Mouse (Mus musculus) cerebellum, adult 11-12 months (tissue): Measurements from ENCODE around the gene Tgfbi.

ENCODE experiments used
- DNase-seq: peaks from one replicate; pipeline ENCODE4 v3.0.0; 2022

Tgfbi gene

DNA sequence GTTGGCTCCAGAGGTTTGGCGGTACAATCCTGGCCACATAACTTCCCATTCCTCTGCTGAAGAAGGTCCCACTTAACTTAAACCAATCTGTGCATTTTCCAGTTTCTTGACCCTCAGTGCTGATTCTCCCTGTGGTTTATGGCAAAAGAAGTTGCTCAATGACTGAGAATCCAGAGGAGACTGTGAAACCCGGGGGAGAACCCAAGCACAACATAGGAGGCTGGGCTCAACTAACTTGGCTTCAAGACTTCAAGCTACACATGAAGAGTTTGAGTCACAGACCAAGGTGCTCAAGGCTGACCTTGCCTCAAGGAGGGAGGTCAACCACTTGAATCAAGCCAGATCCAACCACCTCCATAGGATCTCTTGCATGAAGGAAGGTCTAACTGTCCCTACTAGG is 9.8 kb upstream of the Tgfbi start:
- no peak for DNase-seq

DNA sequence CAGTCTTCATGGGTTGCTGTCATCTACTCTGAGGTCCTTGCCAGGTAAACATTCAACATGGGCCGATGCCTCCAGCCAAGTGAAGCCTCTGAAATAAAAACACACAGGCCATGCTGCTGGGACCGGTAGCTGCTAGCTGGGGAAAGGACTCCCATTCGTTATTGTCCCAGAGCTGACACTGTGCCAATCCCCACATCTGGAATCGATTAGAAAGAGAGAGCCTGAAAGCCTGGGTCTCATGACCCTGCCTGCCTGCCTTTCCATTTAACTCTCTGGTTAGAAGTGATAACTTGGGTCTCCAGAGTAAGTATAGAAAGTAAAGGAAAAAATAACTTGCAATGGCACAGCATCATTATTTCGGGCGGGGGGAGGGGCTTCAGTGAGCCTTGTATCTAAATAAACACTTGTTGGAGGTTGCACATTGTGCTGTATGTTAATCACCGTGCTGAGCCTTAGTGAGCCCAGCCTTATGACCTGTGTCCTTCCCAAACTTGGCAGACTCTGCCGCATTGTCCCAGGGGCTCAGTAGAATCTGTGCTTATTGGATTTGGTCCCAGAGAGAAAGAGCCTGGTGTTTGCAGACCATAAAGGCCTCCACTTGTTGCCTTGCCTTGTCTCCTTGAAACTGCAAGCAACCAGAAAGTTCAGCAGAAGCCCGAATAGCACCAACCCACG is 9.0 kb upstream of the Tgfbi start:
- DNase-seq: peak; percentile 24

DNA sequence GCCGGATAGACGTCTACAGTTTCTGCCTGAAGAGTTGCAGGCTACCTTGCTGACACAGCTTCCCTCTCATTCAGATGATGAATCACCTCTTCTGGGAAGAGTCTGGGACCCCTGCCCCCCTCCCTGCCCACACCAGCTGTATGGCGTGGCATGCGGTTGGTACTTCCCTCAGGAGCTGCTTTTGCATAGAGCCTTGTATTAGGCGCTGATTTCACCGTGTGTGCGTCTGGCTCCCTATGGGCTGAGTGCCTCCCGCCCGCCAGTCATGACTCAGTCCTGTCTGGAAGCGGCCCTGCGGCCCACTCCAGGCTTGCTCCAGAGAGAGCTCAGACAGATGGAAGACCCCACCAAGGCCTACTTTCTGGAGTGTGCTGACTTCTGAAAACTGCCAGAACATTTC is 8.1 kb upstream of the Tgfbi start:
- DNase-seq: no peak

DNA sequence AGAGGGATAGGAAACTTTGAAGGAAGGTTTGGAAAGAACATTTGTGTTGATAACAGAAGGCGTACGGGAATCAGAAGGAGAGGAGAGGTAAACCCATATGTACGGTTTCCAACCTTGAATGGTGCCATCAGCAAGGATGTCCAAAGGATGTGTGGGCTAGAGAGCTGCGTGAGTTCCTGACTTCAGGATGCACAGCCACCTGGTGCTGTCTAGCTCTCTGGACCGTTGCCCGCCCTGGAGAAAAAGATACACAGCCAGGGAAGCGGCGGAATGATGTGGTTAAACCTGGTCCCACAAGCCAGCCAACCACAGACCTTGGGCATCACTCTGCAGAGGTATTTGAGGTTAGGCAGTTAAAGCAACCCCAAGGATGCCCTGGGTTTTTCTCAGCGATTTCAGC is 3.8 kb upstream of the Tgfbi start:
- peak; percentile 81 for DNase-seq

DNA sequence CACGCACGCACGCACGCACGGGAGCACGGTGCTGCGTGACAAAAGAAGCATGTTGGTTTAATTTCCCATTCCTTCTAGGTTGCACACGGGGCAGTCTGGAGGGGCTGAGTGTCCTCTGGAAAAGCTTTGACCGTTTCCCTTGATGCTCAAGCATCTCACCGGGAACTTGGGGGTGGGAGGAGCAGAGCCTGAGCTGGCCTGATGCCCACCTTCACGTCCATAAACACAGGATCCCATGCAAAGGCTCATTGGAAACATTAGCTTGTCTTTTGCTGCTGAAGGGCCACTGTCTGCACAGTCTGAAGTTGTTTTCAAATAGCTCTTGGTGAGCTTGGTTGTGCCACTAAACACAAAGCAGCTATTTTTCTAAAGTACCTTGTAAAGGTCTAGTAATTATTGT is 2.6 kb upstream of the Tgfbi start:
- no peak for DNase-seq

DNA sequence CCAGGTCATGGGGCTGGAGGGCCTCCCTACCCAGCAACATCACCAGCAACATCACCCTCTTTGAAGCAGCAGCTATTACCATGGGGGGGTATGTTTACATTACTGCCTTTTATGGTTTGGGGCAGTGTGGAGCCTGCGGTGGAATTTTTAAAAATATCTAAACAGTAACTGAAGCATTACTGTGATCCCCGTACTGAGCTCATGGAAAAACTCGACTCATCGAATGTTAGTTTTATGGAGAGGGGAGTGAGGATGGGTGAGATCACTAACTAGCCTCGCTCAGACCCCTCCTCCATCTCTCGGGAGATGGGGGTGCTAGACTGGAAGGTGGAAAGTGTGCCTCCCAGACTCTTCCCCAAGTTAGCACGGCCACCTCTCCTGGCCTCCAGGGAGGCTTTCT is 2.1 kb upstream of the Tgfbi start:
- no peak for DNase-seq

DNA sequence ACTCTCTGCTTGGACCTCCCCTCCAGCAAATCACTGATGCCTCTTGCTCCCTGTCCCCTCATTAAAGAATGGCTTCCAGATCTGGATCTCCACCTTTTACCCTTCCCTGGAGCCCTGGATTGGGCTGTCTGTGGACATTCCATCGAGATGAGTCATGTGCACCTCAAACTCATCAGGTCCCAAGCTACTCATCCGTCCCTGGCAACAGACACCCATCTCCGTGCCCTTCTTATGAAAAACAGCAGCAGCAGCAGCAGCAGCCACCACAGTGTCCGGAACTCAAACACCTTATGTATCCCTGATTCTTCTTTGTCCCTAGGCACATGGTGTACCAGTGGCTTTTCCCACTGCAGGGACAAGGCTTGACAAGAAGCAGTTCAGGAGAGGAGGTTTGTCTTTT is 1.5 kb upstream of the Tgfbi start:
- no peak for DNase-seq

DNA sequence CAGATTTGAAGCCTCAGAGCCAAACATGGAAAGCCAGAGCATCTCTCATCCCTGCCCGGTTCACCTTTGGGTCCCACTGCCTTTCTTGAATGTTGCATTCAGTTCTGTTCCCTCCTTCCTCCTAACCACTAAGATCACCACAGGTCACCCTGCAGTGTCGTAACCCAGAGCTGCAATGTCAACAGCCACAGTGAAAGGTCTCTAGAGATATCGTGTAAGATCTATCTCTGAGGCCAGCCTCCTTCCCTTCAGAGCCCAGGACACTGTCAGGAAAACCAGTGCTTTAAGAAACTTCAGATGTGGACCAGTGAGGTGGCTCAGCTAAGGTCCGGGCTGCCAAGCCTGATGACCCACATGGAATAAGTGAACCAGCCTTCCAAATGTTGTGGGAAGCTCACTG is 1.8 kb downstream of the Tgfbi start:
- DNase-seq: no peak

DNA sequence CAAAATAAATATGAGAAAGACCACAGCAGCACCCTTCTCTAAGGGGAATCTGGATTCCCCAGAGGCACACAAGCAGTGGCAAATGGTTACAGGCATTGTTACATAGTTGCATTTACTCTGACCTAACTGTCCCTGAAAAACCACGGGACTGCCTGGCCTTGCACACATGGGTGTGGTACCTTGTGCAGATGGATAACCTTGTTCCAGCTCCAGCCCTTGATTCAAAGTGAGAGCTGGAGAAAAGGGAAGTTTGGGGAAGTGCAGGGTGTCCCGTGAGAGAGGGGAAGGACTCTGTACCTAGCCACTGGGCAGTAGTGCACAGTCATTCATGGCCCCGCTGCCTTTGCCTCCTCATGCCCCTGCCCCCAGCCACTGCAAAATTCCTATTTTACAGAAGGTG is 2.4 kb downstream of the Tgfbi start:
- DNase-seq: no peak

DNA sequence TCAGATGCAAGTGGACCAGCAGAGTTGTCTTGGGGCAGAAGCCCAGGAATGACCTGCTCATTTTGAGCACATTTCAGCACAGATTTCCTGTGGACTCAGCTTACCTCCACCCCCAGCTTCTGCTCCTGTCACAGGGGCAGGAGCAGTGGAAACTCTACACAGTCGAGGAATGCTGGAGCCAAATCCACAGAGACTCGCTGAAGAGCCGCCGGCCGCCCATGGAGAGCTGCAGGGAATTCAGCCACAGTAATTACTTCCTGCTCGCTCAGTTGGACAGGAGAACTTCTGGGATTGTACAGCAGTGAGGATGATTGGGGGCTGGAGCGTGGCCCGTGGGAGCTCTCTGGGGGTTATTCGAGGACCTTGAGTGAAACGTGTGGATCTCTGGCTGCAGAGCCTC is 3.0 kb downstream of the Tgfbi start:
- no peak for DNase-seq

DNA sequence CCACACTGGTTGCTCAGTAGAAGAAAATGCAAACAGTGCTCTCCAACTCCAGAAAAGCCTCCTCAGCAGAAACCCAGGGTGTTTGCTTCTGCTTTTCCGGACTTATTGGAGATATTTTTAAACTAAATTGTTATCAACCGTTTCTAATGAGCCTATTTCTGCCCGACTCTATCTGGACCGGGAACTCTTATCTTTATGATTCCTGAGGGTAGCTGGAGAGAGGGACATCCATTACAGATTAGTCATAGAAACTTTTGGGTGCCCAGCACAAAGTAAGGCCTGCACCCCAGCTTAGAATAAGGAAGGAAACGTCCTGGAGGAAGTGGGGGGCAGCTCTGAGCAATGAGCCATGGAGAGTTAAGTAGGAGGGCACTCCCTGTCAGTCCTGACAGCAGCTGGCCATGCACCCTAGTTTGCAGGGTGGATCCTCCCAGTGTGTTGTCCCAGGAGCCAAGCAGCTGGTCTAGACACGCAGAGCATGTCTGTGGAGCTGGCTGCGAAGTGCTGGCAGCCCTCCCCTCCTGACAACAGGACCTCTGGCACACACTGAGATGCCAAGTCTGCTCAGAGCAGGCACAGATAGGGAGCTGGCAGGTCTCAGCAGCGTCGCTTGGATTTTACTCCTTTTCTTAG is 4.2 kb downstream of the Tgfbi start:
- DNase-seq: no peak

DNA sequence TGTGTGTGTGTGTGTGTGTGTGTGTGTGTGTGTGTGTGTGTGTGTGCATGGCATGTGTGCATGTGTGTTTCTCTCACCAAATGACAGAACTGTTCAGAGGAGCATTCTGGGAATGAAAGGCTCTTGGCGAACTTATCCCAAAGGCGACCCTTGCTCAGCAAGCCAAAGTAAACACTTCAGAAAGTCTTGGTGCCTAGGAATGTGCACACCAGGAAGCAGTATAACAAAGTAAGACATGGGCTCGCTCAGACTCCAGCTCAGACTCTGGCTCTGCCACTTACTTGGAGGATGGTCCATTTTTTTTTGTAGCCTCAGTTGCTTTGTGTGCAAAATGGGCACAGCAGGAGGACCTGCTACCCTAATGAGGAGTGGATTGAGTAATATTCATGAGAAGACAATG is 5.4 kb downstream of the Tgfbi start:
- DNase-seq: no peak

DNA sequence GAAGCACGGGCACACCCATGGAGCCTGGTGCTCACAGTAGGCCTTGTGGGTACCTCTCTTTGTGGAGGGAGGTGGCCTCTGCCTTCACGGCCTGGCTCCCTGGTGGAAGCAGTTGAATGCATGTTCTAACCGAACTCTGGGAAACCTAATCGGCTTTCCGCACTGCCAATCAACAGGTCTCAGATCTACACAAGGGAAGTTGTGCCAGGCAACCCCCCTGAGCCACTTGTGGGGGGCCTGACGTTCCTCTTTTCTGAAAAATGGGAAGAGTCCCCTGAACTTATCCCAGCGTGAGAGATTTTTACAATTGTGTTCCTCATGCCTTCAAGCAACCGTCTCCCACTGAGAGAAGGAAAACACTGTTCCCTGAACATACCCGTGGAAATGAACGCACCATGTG is 5.9 kb downstream of the Tgfbi start:
- DNase-seq: no peak

DNA sequence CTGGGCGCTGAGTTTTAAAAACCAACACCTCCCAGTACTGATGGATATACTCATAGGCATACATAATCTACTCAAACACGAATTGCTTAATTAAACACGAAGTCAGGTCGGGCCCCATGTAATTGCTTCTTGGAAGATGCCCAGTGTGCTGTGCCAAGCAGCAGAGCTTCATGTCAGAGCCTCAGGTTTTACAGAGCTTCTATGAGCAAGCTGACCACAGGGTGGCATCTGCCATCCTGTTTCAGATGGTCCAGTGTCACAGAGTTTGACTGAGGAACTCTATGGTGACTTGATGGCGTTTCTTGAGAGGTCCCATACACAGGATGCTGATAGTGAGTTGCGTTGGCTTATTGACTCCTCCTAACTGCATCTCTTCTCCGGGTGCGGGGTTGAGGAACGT is 6.5 kb downstream of the Tgfbi start:
- no peak for DNase-seq

DNA sequence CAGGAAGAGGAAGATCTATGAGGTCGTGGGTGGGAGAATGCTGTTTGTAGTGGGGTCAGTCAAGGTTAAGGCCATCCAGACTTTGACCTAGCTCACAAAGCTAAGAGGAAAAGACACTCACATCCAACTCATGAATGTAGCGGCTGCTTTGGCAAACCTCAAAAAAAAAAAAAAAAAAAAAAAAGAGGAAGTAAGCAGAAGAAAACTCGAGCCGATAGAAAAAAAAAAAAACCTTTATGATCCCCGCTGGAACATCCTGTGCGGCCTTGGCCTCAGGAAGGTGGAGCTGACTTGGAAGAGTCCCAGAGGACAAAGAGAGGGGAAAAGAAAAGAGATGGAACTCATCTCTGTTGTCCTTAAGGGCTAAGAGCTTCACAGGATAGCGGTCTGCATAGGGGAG is 7.1 kb downstream of the Tgfbi start:
- DNase-seq: no peak

DNA sequence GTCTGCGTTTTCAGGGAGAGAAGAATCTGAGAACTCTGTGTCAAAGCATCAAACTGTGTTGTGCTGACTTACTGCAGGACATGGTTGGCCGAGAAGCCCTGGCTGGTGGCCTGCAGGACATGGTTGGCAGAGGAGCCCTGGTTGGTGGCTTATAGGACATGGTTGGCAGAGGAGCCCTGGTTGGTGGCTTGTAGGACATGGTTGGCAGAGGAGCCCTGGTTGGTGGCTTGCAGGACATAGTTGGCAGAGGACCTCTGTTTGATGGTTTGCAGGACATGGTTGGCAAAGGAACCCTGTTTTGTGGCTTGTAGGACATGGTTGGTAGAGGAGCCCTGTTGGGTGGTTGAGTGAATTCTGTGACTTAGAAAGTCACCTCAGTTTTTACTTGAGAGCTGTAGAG is 7.9 kb downstream of the Tgfbi start:
- DNase-seq: no peak

DNA sequence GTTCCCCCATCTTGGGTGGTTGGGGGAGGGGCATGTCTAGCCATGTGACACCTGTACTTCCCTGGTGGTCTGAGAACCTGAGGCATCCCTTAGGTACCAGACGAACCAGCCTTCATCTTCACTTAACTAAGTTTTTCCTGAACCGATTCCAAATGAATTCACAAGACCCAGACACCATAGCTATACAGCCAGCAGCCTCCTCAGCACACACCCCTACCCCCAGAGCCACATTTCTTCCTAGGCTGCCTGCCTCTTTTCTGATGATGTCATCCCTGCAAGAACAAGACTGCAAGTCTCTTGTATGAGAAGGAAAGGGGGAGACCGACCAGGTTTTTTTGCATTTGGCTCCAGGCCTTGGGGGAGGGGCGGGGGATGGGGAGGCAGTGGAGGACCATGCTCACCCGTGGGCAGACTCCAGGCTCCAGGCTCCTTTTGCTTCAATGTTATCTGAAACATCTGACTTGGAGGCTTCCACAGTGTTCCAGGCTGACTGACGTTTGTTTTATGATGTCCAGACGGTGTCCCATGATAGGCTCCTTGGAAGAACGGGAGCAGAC is 13.0 kb downstream of the Tgfbi start:
- no peak for DNase-seq

DNA sequence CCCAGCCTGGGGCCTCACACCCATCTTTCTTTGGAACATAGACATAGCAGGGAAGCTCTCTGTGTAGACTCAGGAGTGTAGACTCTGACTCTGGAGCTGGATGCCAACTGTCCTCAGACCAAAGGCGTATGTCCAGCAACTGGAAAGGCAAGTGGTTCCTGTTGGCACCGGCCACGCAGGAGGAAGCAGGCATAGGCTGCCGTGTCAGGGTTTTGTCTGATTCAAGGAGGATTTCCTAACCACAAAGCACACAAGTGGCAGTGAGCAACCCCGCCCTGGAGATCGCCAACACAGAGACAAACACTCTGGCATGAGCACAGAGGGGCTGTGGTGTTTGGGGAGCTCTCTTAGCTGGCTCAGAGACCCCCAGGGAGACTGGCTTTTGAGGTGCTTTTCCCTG is 17.2 kb downstream of the Tgfbi start:
- DNase-seq: no peak

DNA sequence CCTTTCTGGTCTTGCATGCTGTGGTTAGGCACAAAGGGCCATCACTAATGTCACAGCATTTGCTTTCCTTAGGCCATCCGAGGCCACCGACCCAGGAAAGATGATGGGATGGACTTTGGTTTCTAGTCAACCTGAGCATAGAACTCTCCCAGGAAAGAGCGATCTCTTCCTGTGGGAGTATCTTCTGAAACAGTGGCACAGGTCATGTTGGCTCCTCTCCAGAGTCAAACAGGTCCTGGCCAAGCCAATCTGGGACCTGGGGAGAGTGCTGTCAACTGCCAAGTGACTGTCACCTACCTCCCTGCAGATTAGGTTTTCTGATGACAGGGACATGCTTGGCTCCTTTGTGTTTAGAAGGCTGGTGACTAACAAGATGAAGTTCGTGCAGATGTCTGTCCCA is 20.8 kb downstream of the Tgfbi start:
- DNase-seq: no peak

DNA sequence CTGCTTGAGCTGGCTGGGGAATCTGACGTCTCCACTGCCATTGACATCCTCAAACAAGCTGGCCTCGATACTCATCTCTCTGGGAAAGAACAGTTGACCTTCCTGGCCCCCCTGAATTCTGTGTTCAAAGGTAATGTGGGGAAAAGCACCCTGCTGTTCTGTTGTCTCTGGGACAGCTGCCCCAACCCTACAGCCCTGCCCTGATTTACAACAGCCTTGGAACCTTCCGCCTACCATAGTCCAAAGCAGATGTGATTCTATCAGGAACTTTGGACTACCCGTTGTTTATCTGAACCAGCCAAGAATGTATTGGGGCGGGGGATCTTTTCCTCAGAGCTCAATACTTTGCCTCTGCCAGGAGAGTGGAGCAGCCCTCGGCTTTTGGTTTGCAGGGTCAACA is 21.2 kb downstream of the Tgfbi start:
- DNase-seq: no peak

DNA sequence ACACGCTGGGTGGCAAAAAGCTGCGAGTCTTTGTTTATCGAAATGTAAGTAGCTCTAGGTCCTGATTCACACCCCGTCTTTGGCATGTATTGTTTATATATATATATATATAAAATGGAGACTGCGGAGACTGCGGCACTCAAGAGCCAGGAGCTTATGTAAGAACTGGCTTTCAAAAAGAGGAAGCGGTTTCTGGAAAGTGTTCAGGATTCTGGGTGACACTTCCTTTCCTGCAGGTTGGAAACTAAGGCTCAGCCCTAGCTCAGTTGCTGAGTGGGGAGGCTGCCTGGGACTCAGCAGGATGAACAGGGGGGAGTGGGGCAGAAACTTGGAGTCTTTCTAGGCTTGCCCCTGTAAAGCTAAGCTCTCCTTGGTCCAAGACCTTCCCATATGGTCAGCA is 22.0 kb downstream of the Tgfbi start:
- DNase-seq: no peak

DNA sequence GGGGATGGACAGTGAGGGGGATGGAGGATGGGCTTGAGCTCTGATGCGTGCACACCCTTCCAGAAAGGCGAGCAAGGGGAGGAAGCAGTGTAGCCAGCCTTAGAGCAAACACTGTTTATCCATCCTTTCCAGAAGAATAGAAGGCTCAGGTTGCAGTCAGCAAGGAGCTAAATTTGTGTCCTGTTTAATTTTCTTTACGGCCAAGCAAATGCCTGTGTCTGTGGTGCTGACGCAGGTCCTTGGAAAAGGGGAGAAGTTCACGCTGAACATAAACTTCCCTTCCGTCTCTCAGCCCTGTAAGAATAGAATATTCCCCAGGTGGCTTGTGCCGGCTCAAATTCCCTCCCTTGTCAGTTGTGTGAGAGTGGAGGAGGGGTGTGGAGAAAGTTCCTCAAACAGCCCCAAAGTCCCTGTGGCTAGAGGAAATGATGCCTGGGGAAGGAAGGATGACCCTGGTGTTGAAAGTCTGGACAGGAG is 24.9 kb downstream of the Tgfbi start:
- DNase-seq: no peak

DNA sequence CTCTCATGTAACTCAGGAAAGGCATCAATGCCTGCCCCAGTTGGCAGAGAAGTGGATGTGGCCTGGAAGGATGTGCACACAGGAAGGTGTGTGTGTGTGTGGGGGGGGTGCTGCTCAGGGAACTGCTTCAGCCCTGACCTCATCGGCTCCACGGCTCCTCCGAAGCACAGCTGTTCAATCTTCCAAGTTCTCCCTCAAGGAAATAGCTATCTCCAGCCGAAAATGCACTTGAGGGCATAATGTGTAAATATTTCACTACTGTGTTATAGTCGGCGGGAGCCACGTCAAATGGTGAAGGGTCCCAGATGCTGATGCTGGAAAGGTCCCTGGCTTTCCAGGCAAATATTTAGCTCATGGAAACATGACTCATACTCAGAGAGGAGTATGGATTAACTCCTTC is 25.6 kb downstream of the Tgfbi start:
- DNase-seq: no peak

DNA sequence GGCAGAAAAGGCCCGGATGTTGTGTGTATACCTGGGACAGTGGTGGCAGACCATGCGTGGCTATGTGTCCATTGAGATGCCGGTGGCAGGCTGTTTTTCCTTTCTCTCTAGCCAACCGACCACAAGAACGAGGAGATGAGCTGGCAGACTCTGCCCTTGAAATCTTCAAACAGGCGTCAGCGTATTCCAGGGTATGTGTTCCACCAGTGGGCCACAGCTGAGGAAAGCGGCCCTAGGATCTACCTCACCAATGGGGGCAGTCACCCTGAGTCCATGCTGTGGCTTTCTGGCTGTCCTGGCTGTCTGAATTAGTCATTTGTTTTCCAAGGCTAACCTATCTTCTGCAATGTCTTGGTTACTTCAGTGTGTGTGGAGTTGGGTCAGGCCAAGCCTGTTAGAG is 27.7 kb downstream of the Tgfbi start:
- no peak for DNase-seq

DNA sequence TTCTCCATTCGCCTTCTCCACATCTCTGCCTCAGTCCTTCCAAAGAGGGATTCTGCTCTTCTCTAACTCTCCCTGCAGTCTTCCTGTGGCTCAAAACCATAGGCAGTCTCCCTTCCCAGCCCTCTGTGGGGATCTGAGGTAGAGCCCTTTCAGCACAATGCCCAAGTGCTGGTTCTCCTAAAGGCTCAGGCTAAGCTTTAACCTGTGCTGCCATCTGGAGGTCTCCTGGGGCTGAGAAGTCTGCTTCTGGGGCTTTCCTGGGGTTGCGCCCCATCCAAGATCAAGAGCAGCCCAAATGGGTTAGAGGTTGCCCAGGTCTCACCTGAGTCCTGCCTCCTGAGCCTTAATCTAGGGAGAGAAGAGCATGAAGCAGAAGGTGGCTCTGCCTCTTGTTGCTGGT is 32.4 kb downstream of the Tgfbi start:
- DNase-seq: no peak
